Mouse (Mus musculus): ENCODE data around the gene Prn.

DNA sequence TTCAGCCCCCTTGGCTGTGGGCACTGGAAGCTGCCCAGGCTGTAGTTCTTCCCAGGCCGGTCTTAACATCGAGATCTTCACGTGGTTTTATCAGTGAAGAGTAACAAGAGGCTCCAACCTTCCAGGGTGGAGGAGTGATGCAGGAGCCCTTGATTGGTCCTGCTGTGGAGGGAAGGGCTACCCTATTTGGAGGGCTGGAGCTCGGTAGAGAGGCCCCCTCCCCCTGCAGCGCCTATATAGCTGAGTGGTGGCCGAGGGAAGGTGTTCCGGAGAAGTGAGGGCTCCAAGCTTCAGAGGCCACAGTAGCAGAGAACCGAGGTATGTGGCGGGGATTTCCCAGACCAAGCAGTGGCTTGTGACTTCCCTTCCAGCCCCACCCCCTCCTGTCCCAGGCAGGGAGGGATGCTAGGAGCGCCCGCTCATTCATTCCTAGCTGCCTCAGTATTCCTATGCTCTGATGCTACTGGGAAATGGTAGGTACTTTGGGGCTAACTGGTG lies 40.9 kb downstream of the Prn start, which contains the start of gene Prnd:
- TF ChIP-seq POLR2A (IDR thresholded peaks at IDR 0.05; ENCODE audit: borderline replicate concordance, control insufficient read depth, low read depth, low read length) (no peak), CTCF (IDR thresholded peaks at IDR 0.05; ENCODE audit: control insufficient read depth, insufficient read depth, low read length) (no peak)
